Mouse (Mus musculus) right cerebral cortex, postnatal 36 days (tissue): ENCODE measurements around the gene Eif4e3.

Experiments
- DNase-seq, 2 experiments: peaks; one replicate each; pipeline ENCODE4 v3.0.0; 2022; ENCODE audit warnings: low spot score in 2 of 2, mixed read lengths in 1 of 2

The Eif4e3 gene

GRCm38 (mm10) chr6:99666318-99667171 is at the start of gene Eif4e3, which contains the start of gene Gm20696:
Gene Eif4e3 (minus strand): TSS chr6:99666771.
Gene Gm20696 (minus strand): TSS chr6:99666797.
- no peak for DNase-seq

DNA sequence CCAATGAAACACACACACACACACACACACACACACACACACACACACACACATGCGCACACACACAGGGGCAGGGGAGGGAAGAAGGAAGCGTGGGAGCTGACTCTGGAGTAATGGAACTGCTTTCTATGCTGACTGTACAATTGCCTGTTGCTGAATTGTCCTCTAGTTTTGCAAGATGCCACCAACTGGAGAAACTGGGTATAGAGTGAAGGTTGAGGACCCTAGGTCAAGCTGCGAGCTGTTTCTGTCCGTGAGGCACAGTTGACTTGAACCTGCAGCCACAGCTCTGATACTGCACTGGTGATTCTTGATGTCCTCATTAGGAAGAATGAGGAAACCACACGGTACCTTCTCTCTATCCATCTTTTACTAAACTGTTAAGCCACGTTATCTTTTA is 49.3 kb upstream of the Eif4e3 start:
- no peak for DNase-seq

GRCm38 (mm10) chr6:99715191-99715590 is 48.6 kb upstream of the Eif4e3 start:
- DNase-seq = no peak

- DNase-seq = no peak
Measured at GRCm38 (mm10) chr6:99713256-99713655, 46.7 kb upstream of the Eif4e3 start.

GRCm38 (mm10) chr6:99711576-99712101 is 45.1 kb upstream of the Eif4e3 start:
- no peak for DNase-seq

DNA sequence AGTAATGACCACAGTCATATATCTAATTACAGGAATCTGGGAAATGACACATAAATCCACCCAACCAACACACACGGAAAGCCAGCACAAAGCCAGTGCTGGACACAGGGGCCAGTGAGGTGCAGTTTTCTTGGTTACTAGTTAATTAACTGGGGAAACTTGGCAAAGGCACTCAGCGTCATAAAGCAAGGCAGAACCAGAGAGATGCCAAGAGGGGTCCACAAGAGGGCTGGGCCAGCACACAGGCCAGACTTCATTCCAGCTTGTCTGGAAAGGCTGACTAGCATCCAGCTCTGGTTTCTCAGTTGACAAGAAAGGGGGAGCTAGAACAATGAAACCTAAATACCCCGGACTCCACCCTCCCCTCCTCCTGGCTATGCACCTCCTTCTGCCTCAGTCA is 33.9 kb upstream of the Eif4e3 start:
- no peak for DNase-seq

GRCm38 (mm10) chr6:99692916-99693841 is 26.6 kb upstream of the Eif4e3 start:
- peak in 1 of 2 experiments; percentile 16 for DNase-seq

DNA sequence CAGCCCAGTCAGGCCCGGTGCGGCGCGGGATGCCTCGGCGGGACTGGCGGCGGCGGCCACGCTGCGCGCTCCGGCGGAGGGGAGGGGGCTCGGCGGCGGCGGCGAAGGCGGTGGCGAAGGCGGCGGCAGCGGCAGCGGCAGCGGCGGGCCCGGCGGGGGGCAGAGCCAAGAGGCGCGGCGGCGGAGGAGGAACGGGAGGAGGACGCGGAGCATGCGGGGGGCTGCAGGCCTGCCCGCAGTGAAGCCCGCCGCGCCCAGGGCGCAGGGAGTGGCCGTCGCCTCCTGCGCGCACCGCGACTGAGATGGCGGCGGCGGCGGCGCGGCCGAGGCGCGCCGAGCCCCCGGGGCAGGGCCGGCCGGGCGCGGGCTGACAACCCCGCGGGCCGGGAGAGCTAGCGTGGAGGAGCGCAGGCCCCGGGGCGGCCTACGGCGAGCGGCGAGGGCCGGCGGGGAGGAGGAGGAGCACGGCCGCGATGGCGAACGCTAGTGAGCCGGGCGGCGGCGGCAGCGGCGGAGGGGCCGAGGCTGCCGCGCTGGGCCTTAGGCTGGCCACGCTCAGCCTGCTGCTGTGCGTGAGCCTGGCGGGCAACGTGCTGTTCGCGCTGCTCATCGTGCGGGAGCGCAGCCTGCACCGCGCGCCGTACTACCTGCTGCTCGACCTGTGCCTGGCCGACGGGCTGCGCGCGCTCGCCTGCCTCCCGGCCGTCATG is 25.8 kb upstream of the Eif4e3 start, which contains the start of gene Gpr27:
Gene Gpr27, plus strand, starts transcription at position 474 of the 710 bp plus-strand sequence.
- DNase-seq = peak in 1 of 2 experiments; percentile 42

DNA sequence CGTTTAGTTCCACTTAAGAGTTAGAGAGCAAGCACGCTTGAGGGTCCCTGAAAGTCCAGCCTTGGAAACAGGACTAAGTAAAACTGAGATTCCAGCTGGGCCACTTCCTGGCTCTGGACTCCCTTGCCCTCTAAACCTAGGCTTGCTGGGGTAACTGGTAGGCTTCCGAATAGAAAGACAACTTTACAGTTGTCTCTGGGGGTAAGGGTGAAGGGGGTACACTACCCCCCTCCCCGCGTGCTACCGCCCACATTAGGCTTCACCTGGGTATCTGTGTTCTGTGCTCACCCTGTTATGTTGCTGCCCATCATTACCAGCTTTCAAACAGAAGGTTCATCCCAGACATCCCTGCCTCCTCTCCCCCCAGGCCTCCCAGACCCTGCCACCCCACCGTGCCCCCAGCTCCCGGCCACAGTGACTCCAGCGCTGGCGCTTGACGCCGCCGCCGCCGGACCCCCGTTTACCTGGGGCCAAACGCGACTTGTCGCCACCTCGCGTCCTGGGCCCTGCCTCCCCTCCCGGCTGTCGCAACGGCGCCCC is 25.2 kb upstream of the Eif4e3 start:
- no peak for DNase-seq

DNA sequence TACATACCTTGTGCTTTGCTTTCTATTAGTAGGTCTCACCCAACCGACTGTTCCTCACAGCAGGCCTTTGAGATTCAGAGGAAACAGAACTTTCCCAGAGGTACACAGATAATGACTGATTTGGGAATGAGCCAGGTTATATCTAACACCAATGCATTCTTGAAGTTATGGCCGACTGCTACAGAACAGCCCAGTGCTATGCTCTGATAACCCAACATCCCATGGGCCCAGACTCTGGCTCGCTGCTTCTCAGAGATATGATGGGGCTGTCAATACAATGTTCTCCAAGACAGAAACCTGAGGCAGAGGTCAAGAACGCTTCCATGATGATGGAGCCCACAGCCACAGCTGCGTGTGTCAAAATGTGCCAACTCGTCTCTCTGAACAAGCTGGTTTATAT is 21.9 kb upstream of the Eif4e3 start:
- DNase-seq = no peak

DNA sequence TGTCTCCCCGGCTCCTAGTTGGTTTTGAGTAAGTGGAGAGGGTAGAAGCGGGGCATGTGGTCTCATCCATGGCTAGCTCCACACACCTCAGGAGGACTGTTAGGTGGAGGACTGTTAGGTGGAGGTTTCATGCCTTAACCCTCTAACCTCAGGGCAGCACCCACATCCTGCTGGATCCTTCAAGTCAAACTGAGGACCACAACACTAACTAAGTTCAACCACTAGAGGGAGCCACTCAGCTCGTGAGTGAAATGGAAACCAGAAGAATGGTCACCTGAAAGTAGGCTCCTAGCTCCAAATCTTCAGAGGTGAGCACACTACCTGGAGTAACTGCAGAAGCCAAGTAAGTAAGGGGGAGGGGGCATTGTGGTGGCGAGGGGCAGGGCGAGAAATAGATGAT is 18.3 kb upstream of the Eif4e3 start:
- DNase-seq = no peak

DNA sequence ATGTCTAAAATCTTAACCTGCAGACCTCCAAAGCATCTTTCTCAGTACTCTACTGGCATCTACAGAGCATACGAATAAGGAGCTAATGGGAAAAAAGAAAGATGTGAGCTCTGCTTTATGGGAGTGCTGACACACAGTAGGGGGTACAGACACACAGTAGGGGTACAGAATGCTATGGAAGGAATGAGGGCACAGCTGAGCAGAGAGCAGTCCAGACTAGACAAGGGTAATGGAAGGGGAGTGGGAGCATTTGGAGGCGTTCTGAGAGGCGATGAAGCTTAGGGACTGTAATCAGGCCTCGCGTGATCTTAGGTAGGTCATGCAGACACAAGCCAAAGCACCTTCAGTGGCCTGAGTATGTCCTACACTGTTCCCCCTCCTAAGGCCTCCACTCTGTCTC is 17.4 kb upstream of the Eif4e3 start:
- DNase-seq = no peak

- DNase-seq = no peak
Measured at GRCm38 (mm10) chr6:99678108-99678507, 11.5 kb upstream of the Eif4e3 start.

DNA sequence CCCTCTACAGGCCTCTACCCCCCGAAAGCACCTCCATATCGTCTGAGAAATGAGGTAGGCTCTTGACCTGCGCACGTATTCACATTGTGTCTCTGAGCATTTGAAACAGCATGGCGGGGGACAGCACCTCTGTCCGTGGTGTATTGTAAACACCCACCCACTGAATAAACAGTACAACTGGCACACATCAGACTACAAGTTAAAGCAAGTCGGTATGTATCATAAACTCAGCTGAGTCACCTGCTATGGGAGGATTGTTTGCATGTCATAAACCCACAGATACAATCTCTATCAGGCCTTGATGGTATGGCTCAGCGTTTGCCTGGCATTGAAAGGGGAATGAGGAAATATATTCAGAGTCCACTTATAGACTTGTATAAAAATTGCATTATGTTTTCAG is 10.8 kb upstream of the Eif4e3 start:
- no peak for DNase-seq

DNA sequence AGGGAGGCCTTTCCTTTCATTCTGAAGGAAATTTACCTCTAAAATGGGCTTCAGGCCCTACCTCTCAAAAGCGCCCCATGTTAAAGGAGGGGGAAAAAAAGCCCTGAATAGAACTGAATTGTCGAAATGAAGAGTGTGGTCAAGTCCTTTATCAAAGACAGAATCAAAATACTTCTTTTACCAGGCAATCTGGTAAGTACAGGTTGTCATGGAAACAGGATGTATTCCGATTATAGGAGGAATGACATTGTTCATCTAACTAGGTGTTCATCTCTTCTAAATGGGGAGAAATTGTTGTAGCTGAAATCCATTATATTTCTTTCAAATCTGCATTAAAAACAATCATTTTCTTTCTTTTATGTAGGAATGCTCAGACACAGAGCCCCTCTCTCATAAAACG is 7.9 kb upstream of the Eif4e3 start:
- DNase-seq = no peak

DNA sequence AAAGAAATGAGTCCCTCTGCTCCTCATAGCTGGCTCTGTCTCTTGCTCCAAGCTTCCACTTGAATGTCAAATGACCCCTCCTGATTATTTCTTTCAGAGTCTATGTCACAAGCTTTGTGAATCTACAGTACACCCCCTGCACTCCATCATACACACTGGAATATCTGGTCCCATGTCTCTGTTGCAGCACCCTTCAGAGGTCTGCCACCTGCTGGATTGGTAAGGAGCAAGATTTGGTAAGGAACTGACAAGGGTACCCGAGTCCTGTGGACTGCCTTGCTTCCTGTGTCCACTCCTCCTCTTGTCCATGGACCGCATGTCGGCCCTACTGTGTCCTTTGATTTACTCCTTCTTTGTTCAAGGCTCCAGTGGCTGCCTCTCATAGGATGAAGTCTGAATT is 5.2 kb upstream of the Eif4e3 start:
- no peak for DNase-seq

DNA sequence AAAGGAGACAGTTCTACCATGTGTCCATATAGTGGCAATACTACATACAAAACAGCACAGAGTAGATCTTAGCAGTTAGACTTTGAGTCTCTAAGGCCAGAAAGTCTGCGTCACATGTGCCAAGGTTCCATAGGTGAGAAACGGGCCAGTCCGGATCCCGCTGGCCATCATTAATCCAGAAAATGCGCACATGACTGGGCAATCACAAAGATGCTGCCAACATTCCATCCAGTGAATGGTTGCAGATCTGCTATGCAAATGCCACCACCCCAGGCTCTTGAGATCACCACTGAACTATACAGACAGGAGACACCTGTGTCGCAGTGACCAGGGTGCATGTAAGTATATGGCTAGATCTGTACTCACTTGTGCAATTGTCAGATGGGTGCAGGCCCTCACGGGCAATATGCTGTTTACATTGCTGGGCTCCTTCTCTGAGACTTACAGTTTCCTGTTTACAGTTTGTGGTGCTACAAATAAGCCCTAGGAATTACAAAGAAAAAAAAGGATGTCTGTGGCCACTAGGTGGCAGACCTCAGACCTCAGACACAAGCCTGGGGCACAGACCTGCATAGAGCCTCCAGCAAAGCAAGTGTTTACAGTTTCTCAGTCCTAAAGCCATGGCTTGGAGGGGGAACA is 4.0 kb upstream of the Eif4e3 start:
- peak in 1 of 2 experiments; percentile 38 for DNase-seq

GRCm38 (mm10) chr6:99669481-99670325 is 3.1 kb upstream of the Eif4e3 start:
- DNase-seq = peak; percentile 72 to 74

- no peak for DNase-seq
Measured at GRCm38 (mm10) chr6:99667290-99667689, 719 bp upstream of the Eif4e3 start.
